Comparison of ENCODE assay signal across 8 mouse cellular contexts in the genomic region with DNA sequence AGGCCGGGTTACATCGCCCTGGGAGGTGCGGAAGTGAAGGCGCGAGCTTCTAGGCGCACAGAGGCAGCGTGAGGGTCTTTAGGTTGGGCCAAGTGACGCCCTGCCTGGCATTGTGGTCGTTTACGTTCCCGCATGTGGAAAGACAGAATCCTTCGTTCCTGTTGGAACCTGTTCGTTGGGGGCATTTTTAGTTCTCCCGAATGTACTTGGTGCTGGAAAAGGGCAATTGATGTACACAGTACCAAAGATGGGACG. TPM values are rescaled to one million over a fixed set of nuclear protein-coding genes. Genes with fewer than 3 reads are reported as not detected.
DNase-seq lines count a peak whose midpoint lies in the region; ATAC-seq lines count a peak whose summit lies in the region.

No protein-coding gene starts in this region.

- H3K27ac ChIP-seq in neural tube, embryonic 11.5 days (ENCODE audit: low read depth, low read length) = peak overlapping the region; percentile 93
- H3K27ac ChIP-seq in limb, embryonic 15.5 days = peak overlapping the region; percentile 93
- H3K27ac ChIP-seq in stomach, embryonic 15.5 days = peak overlapping the region; percentile 96

- peak overlapping the region; percentile 89 for H3K4me2 ChIP-seq in neural tube, embryonic 11.5 days (ENCODE audit: low read depth)
- H3K4me2 ChIP-seq in limb, embryonic 15.5 days = peak overlapping the region; percentile 96
- H3K4me2 ChIP-seq in stomach, embryonic 15.5 days = peak overlapping the region; percentile 95

- peaks cover 18% of the 10 kb centered on the region for H3K4me1 ChIP-seq in neural tube, embryonic 11.5 days (ENCODE audit: control insufficient read depth, insufficient read depth, low read length)
- peaks cover 59% of the 10 kb centered on the region for H3K4me1 ChIP-seq in erythroblast, embryonic 14.5 days (ENCODE audit: control insufficient read depth)
- H3K4me1 ChIP-seq in limb, embryonic 15.5 days = peaks cover 39% of the 10 kb centered on the region
- 0 out of 2 replicates have a peak, but pooled peaks cover 18% of the 10 kb centered on the region for H3K4me1 ChIP-seq in stomach, embryonic 15.5 days

- peak overlapping the region; percentile 90 for H3K4me3 ChIP-seq in neural tube, embryonic 11.5 days (ENCODE audit: low read depth, low read length)
- H3K4me3 ChIP-seq in erythroblast, embryonic 14.5 days (replicated peaks) = peak overlapping the region; percentile 96
- peak overlapping the region; percentile 81 for H3K4me3 ChIP-seq in limb, embryonic 15.5 days
- H3K4me3 ChIP-seq in stomach, embryonic 15.5 days (replicated peaks) = peak overlapping the region; percentile 77

- peak overlapping the region; percentile 96 for H3K9ac ChIP-seq in neural tube, embryonic 11.5 days (ENCODE audit: low read length)
- H3K9ac ChIP-seq in limb, embryonic 15.5 days = peak overlapping the region; percentile 78
- peak overlapping the region; percentile 82 for H3K9ac ChIP-seq in stomach, embryonic 15.5 days

- H3K9me3 ChIP-seq in neural tube, embryonic 11.5 days (ENCODE audit: control insufficient read depth, low read length) = no peaks in the 10 kb centered on the region
- H3K9me3 ChIP-seq in erythroblast, embryonic 14.5 days (ENCODE audit: control insufficient read depth, low read length) = no peaks in the 10 kb centered on the region
- no peaks in the 10 kb centered on the region for H3K9me3 ChIP-seq in limb, embryonic 15.5 days
- no peaks in the 10 kb centered on the region for H3K9me3 ChIP-seq in stomach, embryonic 15.5 days

- no peak for DNase-seq in neural tube, embryonic 11.5 days (ENCODE audit: low spot score)
- no peak for DNase-seq in neural tube, embryonic 10.5 days (ENCODE audit: extremely low spot score, low spot score)
- DNase-seq in spleen, adult 18-20 months = no peak
- no peak for DNase-seq in spleen, postnatal 10 days (ENCODE audit: low spot score in 2 of 2)
- DNase-seq in kidney, adult 9 months = no peak

- under 1% methylated on average over 15 of the region's 15 CpGs for WGBS in neural tube, embryonic 11.5 days
- 0% methylated on average over 15 of the region's 15 CpGs for WGBS in limb, embryonic 15.5 days
- under 1% methylated on average over 15 of the region's 15 CpGs for WGBS in stomach, embryonic 15.5 days

- H3K36me3 ChIP-seq in neural tube, embryonic 11.5 days (ENCODE audit: control insufficient read depth, insufficient read depth, low read length) = no peaks in the 10 kb centered on the region
- H3K36me3 ChIP-seq in erythroblast, embryonic 14.5 days (ENCODE audit: control insufficient read depth) = peaks cover 53% of the 10 kb centered on the region
- H3K36me3 ChIP-seq in limb, embryonic 15.5 days = peaks cover 3% of the 10 kb centered on the region
- H3K36me3 ChIP-seq in stomach, embryonic 15.5 days = no peaks in the 10 kb centered on the region

- ATAC-seq in neural tube, embryonic 11.5 days (ENCODE audit: insufficient read depth, low FRiP score, low TSS enrichment) = no peak
- ATAC-seq in limb, embryonic 15.5 days (ENCODE audit: insufficient number of reproducible peaks, low FRiP score, low TSS enrichment, low read depth) = no peak
- no peak for ATAC-seq in stomach, embryonic 15.5 days (ENCODE audit: insufficient read depth, low FRiP score, low read depth)

- H3K27me3 ChIP-seq in neural tube, embryonic 11.5 days (ENCODE audit: control insufficient read depth, insufficient read depth, low read length) = no peaks in the 10 kb centered on the region
- no peaks in the 10 kb centered on the region for H3K27me3 ChIP-seq in erythroblast, embryonic 14.5 days (ENCODE audit: control insufficient read depth)
- no peaks in the 10 kb centered on the region for H3K27me3 ChIP-seq in limb, embryonic 15.5 days
- H3K27me3 ChIP-seq in stomach, embryonic 15.5 days (replicated peaks) = no peaks in the 10 kb centered on the region

RNA-seq across cellular contexts. Expression of a gene that starts 0.6 kb away (rescaled TPM):
- polyA plus RNA-seq in neural tube, embryonic 11.5 days (2014; fragmentation: Nextera tagmentation; extraction: Ambion mirVana) = 26.8 and 28.0 TPM in 2 replicates
- polyA plus RNA-seq in erythroblast, embryonic 14.5 days (2012) = 3.6 and 4.2 TPM in 2 replicates
- 37.2 and 38.3 TPM in 2 replicates for polyA plus RNA-seq in limb, embryonic 15.5 days (2015; fragmentation: Nextera tagmentation; extraction: Ambion mirVana)
- 38.4 and 41.4 TPM in 2 replicates for polyA plus RNA-seq in stomach, embryonic 15.5 days (2015; fragmentation: Nextera tagmentation; extraction: Ambion mirVana)

RNA-seq across cellular contexts. Expression of a gene that starts 1.0 kb away (rescaled TPM):
- 712 and 739 TPM in 2 replicates for polyA plus RNA-seq in neural tube, embryonic 11.5 days (2014; fragmentation: Nextera tagmentation; extraction: Ambion mirVana)
- polyA plus RNA-seq in erythroblast, embryonic 14.5 days (2012) = 3.4 and 5.0 TPM in 2 replicates
- polyA plus RNA-seq in limb, embryonic 15.5 days (2015; fragmentation: Nextera tagmentation; extraction: Ambion mirVana) = 407 and 425 TPM in 2 replicates
- 433 and 479 TPM in 2 replicates for polyA plus RNA-seq in stomach, embryonic 15.5 days (2015; fragmentation: Nextera tagmentation; extraction: Ambion mirVana)

RNA-seq across cellular contexts. Expression of a gene that starts 20.5 kb away (rescaled TPM):
- polyA plus RNA-seq in neural tube, embryonic 11.5 days (2014; fragmentation: Nextera tagmentation; extraction: Ambion mirVana) = 52.8 and 56.9 TPM in 2 replicates
- 0.37 and 0.47 TPM in 2 replicates for polyA plus RNA-seq in erythroblast, embryonic 14.5 days (2012)
- 48.8 and 50.3 TPM in 2 replicates for polyA plus RNA-seq in limb, embryonic 15.5 days (2015; fragmentation: Nextera tagmentation; extraction: Ambion mirVana)
- polyA plus RNA-seq in stomach, embryonic 15.5 days (2015; fragmentation: Nextera tagmentation; extraction: Ambion mirVana) = 41.4 and 48.6 TPM in 2 replicates

RNA-seq across cellular contexts. Expression of a gene that starts 28.7 kb away (rescaled TPM):
- not detected in 2 replicates for polyA plus RNA-seq in neural tube, embryonic 11.5 days (2014; fragmentation: Nextera tagmentation; extraction: Ambion mirVana)
- polyA plus RNA-seq in erythroblast, embryonic 14.5 days (2012) = not detected in 2 replicates
- polyA plus RNA-seq in limb, embryonic 15.5 days (2015; fragmentation: Nextera tagmentation; extraction: Ambion mirVana) = not detected in 2 replicates
- not detected in 2 replicates for polyA plus RNA-seq in stomach, embryonic 15.5 days (2015; fragmentation: Nextera tagmentation; extraction: Ambion mirVana)

RNA-seq across cellular contexts. Expression of a gene that starts 50.5 kb away (rescaled TPM):
- polyA plus RNA-seq in neural tube, embryonic 11.5 days (2014; fragmentation: Nextera tagmentation; extraction: Ambion mirVana) = 0.78 and 1.1 TPM in 2 replicates
- not detected in 2 replicates for polyA plus RNA-seq in erythroblast, embryonic 14.5 days (2012)
- polyA plus RNA-seq in limb, embryonic 15.5 days (2015; fragmentation: Nextera tagmentation; extraction: Ambion mirVana) = 0.29 and 0.30 TPM in 2 replicates
- polyA plus RNA-seq in stomach, embryonic 15.5 days (2015; fragmentation: Nextera tagmentation; extraction: Ambion mirVana) = 0.21 and 0.31 TPM in 2 replicates

Comparison
In these comparisons a context has a peak if more than half of its experiments do, and no peak if none do; other contexts are left out.
1. RNA of a gene that starts 1.0 kb away (polyA plus RNA-seq): 712 to 739 TPM in neural tube, embryonic 11.5 days, 433 to 479 TPM in stomach, embryonic 15.5 days and 407 to 425 TPM in limb, embryonic 15.5 days; 3.4 to 5.0 TPM in erythroblast, embryonic 14.5 days; every median in the first group is over 10 times any median in the second.
2. RNA of a gene that starts 20.5 kb away (polyA plus RNA-seq): 52.8 to 56.9 TPM in neural tube, embryonic 11.5 days, 48.8 to 50.3 TPM in limb, embryonic 15.5 days and 41.4 to 48.6 TPM in stomach, embryonic 15.5 days; 0.37 to 0.47 TPM in erythroblast, embryonic 14.5 days; every median in the first group is over 10 times any median in the second.
3. Peak in every context shown above with its lines, with median percentiles within 50 percentile points of each other: H3K27ac ChIP-seq, H3K4me2 ChIP-seq, H3K4me3 ChIP-seq and H3K9ac ChIP-seq.